Mouse (Mus musculus): ENCODE results near the gene Spata1. TPM values are rescaled to one million over a fixed set of nuclear protein-coding genes. Genes with fewer than 3 reads are reported as not detected.

Gene Spata1
- total RNA-seq, 2 experiments from 2014 or later: 2.1 to 2.3 TPM

DNA sequence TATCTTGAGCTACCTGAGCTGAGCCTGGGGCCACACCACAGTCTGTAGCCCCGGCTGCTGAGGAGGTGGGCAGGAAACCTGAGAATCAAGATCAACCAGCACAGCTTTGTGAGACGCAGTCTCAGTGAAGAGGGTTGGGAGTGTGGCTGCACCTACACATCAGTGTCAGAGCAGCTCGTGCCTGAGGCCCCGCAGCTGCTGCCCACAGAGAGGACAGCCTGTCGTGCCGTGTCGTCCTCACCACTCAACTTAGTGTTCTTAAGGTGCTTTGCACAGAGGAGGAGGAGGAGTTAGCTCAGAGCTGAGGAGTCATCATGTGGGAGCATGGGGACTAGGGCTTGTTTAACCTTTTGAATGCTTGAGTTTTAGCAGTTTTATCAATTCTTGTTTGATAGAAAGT lies 73.7 kb downstream of the Spata1 start:
- intact Hi-C loops (cut with DNase I): no loop called here

DNA sequence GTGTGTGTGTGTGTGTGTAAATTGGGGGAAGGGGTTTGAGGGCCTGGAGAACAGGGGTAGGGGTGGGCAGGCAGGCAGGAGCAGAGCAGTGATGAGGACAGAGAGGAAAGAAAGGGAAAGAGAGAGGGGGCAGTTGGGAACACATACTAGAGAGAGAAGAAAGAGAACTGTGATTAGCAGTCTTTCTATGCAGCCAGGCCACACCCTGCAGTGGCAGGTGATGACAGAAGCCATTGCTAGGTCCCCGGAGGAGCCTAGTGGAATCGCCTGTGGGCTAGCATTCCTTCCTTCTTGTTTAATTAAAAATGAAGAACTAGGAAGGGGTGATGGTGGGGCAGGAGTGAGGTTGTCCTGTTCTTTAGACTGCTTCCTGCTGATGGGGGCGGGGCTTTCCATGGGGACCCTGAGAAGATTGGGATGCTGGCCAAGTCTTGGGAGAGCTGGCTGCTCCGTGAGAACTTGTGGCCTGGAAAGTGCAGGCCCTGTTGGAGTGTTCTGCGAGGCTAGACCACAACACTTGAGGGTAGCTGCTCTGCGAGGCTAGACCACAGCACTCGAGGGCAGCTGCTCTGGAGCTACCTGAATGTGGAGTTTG lies 75.2 kb downstream of the Spata1 start:
- intact Hi-C loops (cut with DNase I): no loop called here
- DNase-seq: no peak

More for the DNA sequence above, 73.7 kb downstream of the Spata1 start:
- no peak for DNase-seq

DNA sequence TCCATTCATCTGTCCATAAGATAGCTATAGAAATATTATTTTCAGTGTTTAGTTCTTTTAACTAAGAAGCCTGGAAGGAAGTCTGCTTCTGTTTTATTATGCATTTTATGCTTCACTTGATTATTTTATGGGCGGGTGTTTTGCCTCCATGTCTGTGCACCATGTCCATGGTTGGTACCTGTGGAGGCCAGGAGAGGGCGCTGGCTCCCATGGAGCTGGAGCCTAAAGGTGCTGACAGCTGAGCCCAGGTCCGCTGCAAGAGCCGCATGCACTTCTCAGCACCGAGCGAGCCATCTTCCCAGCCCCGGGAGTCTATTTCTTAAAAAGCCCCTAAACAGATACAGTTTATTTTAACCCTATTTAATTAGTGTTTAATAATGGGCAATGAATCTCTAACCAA lies 75.8 kb downstream of the Spata1 start:
- intact Hi-C loops (cut with DNase I): no loop called here

DNA sequence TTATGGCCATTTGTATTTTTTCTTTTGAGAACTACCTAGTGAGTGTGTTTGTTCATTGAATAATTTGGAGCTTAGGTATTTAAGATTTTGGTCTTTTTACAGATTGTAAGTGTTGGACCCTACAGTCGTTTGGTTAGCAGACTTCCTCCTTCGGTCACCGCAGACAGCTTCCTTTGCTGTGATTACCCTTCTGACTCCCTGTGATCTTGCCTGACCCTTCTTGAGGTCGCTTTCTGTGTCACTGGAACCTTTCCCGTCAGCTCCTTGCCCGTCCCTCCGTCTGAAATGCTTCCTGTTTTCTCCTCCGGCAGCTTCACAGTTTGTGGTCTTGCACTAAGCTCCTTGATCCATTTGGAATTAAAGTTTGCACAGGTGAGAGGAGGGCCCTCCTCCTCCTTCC lies 77.8 kb downstream of the Spata1 start:
- intact Hi-C loops (cut with DNase I): no loop called here

More for the DNA sequence above, 75.8 kb downstream of the Spata1 start:
- DNase-seq: no peak

DNA sequence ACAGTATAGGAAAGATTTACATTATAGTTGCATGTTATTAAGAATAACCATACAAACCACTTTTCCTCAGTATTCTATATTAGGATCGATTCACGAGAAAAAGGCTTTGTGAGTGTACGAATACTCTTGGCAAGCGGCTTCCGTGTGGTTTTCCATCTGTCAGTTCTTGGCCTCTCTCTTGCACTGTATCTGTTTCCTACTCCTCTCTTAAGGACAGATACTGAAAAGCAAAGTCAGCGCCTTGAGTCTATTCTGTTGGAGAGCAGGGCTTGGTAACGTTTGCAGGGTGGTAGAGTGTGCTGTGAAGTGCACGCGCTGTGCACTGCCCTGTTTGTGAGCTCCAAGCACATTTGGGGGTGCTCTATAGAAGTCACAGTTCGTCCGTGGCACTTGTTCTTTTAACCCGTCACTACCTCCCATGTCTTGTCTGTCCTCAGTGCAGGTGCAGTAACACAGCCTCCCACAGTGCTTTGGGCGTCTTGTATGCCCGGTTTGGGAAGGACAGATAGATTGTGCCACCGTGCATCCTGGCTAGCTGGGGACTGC lies 79.5 kb downstream of the Spata1 start:
- intact Hi-C loops (cut with DNase I): no loop called here
- DNase-seq: no peak

More for the DNA sequence above, 77.8 kb downstream of the Spata1 start:
- no peak for DNase-seq

DNA sequence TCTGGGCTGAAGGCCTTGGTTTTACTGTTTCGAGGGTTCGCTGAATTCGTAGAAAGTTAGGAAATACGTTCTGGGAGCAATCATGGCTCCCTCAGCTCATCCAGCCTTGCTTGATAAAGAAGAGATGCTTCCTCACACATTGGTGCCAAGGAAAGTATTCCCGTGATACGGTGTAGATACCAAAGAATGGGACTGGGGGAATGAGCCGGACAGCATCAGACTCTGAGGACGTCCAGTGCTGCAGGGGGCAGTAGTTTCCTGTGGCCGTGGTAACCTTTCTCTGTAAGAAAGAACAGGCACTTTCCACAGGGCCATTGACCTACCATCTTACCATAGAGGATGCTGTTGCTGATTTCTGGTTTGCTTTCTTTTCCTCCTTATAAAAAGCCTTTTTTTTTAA lies 80.0 kb downstream of the Spata1 start:
- no peak for DNase-seq

DNA sequence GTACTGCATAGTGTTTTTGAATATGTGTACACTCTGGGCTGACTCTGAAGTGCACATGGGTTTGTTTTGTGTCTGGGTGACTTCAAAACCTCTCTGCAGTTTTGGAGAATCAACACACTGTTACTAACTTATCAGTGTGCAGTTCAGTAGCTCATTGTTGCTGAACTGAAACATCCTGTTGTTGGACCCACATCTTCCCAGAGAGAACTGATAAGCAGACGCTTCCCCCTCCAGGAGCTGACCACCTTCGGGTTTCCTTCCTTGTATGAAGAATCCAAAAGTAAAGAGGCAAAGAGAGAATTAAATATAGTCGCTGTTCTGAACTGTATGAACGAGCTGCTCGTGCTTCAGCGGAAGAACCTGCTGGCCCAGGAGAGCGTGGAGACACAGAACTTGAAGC lies 80.7 kb downstream of the Spata1 start:
- intact Hi-C loops (cut with DNase I): no loop called here
- DNase-seq: no peak

More for the DNA sequence above, 80.0 kb downstream of the Spata1 start:
- intact Hi-C loops (cut with DNase I): no loop called here

DNA sequence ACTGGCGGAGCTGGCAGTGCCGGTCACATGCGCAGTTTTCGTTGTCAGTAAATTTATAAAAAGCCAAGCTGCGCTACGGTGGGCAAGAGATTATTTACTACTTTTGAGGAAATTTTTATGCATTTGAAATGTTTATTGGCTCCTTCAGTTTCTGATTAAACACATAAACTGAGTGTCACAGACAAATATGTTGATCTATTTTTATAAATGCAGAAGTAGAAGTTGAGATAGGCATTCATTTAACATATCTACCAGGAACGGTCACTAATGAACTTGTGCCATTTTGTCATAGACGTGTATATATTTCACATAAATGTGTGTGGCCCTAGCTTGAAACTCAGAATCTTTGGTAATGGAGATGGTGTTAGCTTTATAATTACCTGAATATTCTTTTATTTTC lies 81.7 kb downstream of the Spata1 start:
- intact Hi-C loops (cut with DNase I): no loop called here
- no peak for DNase-seq

DNA sequence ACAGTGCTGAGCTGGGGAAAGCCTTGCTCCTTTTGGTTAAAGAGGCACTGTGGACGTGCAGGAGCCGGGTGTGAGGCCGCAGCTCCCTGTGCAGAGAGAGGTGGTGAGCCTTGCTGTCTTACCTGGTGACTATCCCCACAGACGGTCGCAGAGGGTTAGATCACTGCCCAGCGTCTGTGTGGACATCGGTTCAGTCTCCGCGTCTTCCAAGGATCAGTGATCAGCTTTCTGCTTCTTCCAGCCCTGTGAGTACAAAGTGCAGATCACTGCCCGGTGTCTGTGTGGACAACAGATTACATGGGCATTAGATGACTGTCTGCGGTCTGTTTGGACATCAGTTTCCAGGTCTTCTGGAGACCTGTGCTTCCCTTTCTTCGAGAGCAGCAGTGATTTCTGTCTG lies 85.0 kb downstream of the Spata1 start:
- intact Hi-C loops (cut with DNase I): no loop called here

DNA sequence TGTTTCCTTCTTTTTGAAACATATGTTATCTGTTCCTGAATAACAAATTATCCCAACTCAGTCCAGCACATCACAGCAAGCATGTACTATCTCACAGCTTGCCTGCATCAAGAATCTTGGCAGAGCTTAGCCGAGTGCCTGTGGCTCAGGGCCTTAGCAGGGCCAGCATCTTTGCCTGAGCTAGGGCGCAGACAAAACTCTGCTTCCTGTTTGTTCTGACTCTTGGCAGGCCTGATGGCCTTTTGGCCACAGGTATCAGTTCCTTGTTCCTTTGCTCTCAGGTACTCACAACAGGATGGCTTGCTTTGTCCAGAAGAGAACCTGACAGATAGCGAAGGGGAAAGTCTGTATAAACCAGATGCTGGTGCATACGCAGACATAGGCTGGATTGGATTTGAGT lies 85.6 kb downstream of the Spata1 start:
- peak in 1 of 2 experiments; percentile 17 for DNase-seq

More for the DNA sequence above, 85.0 kb downstream of the Spata1 start:
- no peak for DNase-seq

DNA sequence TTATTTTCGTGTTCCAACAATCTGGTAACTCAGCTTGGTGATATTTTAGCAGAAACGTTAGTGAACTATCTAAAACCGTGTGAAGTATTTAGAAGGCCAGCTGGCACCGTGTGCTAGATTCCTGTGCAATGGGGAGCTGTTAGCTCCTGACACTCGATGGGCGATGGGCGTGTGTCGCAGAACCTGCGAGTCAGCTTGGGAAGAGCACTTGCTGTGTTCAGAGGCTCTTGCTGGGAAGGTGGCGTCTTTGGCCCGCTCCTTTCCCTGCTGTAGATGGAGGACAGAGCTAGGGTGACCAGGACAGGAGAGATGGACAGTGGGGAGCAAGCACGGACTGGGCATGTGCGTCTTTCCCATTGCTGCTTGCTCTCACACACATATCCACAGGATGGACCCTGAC lies 86.5 kb downstream of the Spata1 start:
- DNase-seq: no peak
- intact Hi-C loops (cut with DNase I): no loop called here

More for the DNA sequence above, 85.6 kb downstream of the Spata1 start:
- intact Hi-C loops (cut with DNase I): no loop called here

DNA sequence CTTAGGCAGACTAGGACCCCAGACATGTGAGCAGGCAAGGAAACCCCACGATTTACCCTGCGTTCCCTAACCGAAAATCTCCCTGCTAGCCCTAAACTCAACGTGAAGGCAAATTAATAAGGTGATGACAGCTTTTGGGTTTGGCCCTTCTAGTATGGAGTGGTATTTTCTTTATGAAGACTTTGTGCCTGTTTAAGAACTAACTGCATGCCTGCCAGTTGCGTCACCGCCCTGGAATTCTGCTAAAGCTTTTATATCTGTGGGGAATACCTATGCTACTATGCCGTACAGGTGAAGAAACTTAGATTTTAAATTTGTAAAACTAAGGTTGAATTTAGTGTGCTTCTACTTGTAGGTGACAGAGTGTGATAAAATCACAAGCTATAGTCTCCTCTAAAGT lies 87.1 kb downstream of the Spata1 start:
- DNase-seq: no peak
- intact Hi-C loops (cut with DNase I): no loop called here

DNA sequence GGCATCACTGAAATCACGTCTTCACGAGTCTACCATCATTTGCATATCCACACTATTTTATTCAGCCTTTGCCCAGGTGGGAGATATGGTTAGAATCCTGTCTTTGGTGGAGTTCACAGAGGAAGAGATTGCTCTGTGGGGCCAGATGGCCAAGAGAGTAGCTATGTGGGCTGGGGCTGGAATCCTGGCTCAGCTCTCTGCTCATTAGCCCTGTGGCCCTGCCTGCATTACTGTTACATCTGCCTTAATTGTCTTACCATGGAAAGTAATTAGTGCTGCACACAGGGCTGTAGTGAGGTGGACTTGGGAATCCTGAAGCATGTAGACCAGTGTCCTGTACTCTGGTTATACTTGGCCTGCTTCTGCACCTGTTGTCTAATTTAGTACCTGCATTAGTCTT lies 87.5 kb downstream of the Spata1 start:
- DNase-seq: no peak
- intact Hi-C loops (cut with DNase I): no loop called here

DNA sequence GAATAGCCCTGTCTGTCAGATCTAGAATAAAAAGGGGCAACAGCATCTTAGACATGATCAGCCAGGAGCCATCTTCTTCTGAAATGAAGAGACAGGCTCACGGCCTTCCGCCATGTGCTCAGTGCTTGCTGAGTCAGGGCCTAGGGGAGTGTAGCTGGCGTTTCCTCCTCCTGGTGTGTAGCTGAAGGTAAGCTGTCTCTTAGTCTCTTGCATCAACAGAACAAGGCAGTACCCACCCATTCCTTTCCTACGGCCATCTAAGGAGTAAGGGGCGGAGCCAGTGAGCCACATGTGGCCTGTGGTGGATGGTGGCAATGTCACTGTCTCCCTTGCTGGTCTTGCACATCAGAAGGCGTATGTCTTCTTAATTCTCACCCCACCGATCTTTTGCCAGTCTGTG lies 89.4 kb downstream of the Spata1 start:
- intact Hi-C loops (cut with DNase I): no loop called here
- no peak for DNase-seq

Other genes starting within 250 kb of the Spata1 start
- 10 to 100 TPM; 12.9 to 13.1 TPM for gene Ssx2ip, start 95.1 kb downstream of the Spata1 start, total RNA-seq (2021)
- gene Ctbs, start 50.0 kb downstream of the Spata1 start, total RNA-seq (2021): 1 to 10 TPM; 3.4 TPM
- 100 to 1,000 TPM; 246 to 247 TPM for gene Gng5, start 54 bp upstream of the Spata1 start, total RNA-seq (2021)
- 10 to 100 TPM; 15.7 to 16.0 TPM for gene Rpf1, start 21.7 kb upstream of the Spata1 start, total RNA-seq (2021)
- not detected for gene Uox, start 70.7 kb upstream of the Spata1 start, total RNA-seq (2021)
- not detected for gene Dnase2b, start 115.8 kb upstream of the Spata1 start, total RNA-seq (2021)
- gene 4930503B20Rik, start 151.6 kb upstream of the Spata1 start, total RNA-seq (2021): not detected
- 1 to 10 TPM; 1.6 to 2.4 TPM for gene Samd13, start 185.8 kb upstream of the Spata1 start, total RNA-seq (2021)